Mouse (Mus musculus) intestine, embryonic 15.5 days (tissue): ENCODE results near the gene 5730480H06Rik. TPM values are rescaled to one million over a fixed set of nuclear protein-coding genes. Genes with fewer than 3 reads are reported as not detected.

Experiments used
- ATAC-seq: fragments of 200-750 bp; cut with Nextera tagmentation; 2 replicates; pipeline ENCODE4 v1.8.0; 2017; ENCODE audit warnings: moderate TSS enrichment, moderate library complexity
- H3K27ac ChIP-seq: fragments of 300-500 bp; sonication (generic); 2 replicates; pipeline ENCODE4 v1.5.1; 2015; ENCODE audit warnings: mild to moderate bottlenecking, inconsistent platforms
- H3K27me3 ChIP-seq: fragments of 300-500 bp; sonication (generic); replicated peaks from 2 replicates; pipeline ENCODE4 v1.6.1; 2015; ENCODE audit warnings: inconsistent platforms
- H3K36me3 ChIP-seq: fragments of 300-500 bp; sonication (generic); 2 replicates; pipeline ENCODE4 v1.6.1; 2015; ENCODE audit warnings: inconsistent platforms
- H3K4me1 ChIP-seq: fragments of 300-500 bp; sonication (generic); replicated peaks from 2 replicates; pipeline ENCODE4 v1.6.1; 2015; ENCODE audit warnings: inconsistent platforms
- H3K4me2 ChIP-seq: fragments of 300-500 bp; sonication (generic); replicated peaks from 2 replicates; pipeline ENCODE4 v1.6.1; 2015; ENCODE audit warnings: mild to moderate bottlenecking, inconsistent platforms
- H3K4me3 ChIP-seq: fragments of 300-500 bp; sonication (generic); replicated peaks from 2 replicates; pipeline ENCODE4 v1.5.1; 2015; ENCODE audit warnings: inconsistent platforms
- H3K9ac ChIP-seq: fragments of 300-500 bp; sonication (generic); 2 replicates; pipeline ENCODE4 v1.6.1; 2015; ENCODE audit warnings: inconsistent platforms
- H3K9me3 ChIP-seq: fragments of 300-500 bp; sonication (generic); 2 replicates; pipeline ENCODE4 v1.6.1; 2016; ENCODE audit warnings: inconsistent platforms
- WGBS: fragments of 180-500 bp; shearing (Covaris S2); methylation state at CpG from one replicate; pipeline ENCODE4 v1.1.7; 2015; 5-methylcytosine and 5-hydroxymethylcytosine counted together
- polyA plus RNA-seq: library from polyadenylated mRNA; unstranded; fragments of >200 nt; fragmentation: Nextera tagmentation; extraction: Ambion mirVana; gene quantifications from 2 replicates; pipeline ENCODE4 v1.2.1, GENCODE M21; 2015

5730480H06Rik gene
- polyA plus RNA-seq, 1 experiment from 2014 or later, result 22.8 TPM

GRCm38 (mm10) chr5:48345983-48346648 lies 18.4 kb downstream of the 5730480H06Rik start:
- 93% methylated on average over 2 of the region's 2 CpGs for WGBS

GRCm38 (mm10) chr5:48349309-48349708 lies 21.6 kb downstream of the 5730480H06Rik start:
- H3K4me1 ChIP-seq, result no peaks in the 10 kb centered on the region
- WGBS, result 85% methylated on average over 1 of the region's 1 CpGs
- H3K27ac ChIP-seq, result no peak overlapping the region
- H3K9me3 ChIP-seq, result no peaks in the 10 kb centered on the region
- ATAC-seq, result no peak
- no peaks in the 10 kb centered on the region for H3K27me3 ChIP-seq
- no peak overlapping the region for H3K9ac ChIP-seq
- H3K36me3 ChIP-seq, result no peaks in the 10 kb centered on the region
- H3K4me3 ChIP-seq, result no peak overlapping the region
- no peak overlapping the region for H3K4me2 ChIP-seq

More at GRCm38 (mm10) chr5:48345983-48346648, 18.4 kb downstream of the 5730480H06Rik start:
- Histone ChIP-seq H3K36me3 (no peaks in the 10 kb centered on the region), H3K27ac (no peak overlapping the region), H3K9me3 (no peaks in the 10 kb centered on the region), H3K4me1 (no peaks in the 10 kb centered on the region), H3K4me3 (no peak overlapping the region), H3K27me3 (no peaks in the 10 kb centered on the region), H3K4me2 (no peak overlapping the region), H3K9ac (no peak overlapping the region)
- no peak for ATAC-seq

GRCm38 (mm10) chr5:48371890-48372766 lies 44.4 kb downstream of the 5730480H06Rik start:
- Histone ChIP-seq H3K9me3 (no peaks in the 10 kb centered on the region), H3K4me3 (peak overlapping the region; percentile 98), H3K4me2 (peak overlapping the region; percentile 68), H3K4me1 (no peaks in the 10 kb centered on the region), H3K9ac (peak overlapping the region; percentile 88), H3K27ac (peak overlapping the region; percentile 70; the same call in 1 of the 2 replicates), H3K27me3 (no peaks in the 10 kb centered on the region), H3K36me3 (peaks cover 4% of the 10 kb centered on the region; the same call in 1 of the 2 replicates)
- WGBS, result under 1% methylated on average over 44 of the region's 44 CpGs
- peak; percentile 100 for ATAC-seq

GRCm38 (mm10) chr5:48402497-48402896 lies 74.7 kb downstream of the 5730480H06Rik start:
- Histone ChIP-seq H3K27ac (no peak overlapping the region), H3K4me1 (no peaks in the 10 kb centered on the region), H3K4me3 (no peak overlapping the region), H3K27me3 (no peaks in the 10 kb centered on the region), H3K36me3 (no peaks in the 10 kb centered on the region), H3K9me3 (no peaks in the 10 kb centered on the region), H3K4me2 (no peak overlapping the region), H3K9ac (no peak overlapping the region)
- ATAC-seq, result no peak
- WGBS, result 56% methylated on average over 3 of the region's 3 CpGs

- 65% methylated on average over 4 of the region's 4 CpGs for WGBS
- Histone ChIP-seq H3K4me1 (no peaks in the 10 kb centered on the region), H3K9me3 (no peaks in the 10 kb centered on the region), H3K27me3 (no peaks in the 10 kb centered on the region), H3K9ac (no peak overlapping the region), H3K27ac (no peak overlapping the region), H3K4me2 (no peak overlapping the region), H3K36me3 (no peaks in the 10 kb centered on the region), H3K4me3 (no peak overlapping the region)
- no peak for ATAC-seq
Observed at GRCm38 (mm10) chr5:48408276-48408675, 80.5 kb downstream of the 5730480H06Rik start.

- no peak for ATAC-seq
- no peaks in the 10 kb centered on the region for H3K36me3 ChIP-seq
- H3K4me2 ChIP-seq, result no peak overlapping the region
- H3K9ac ChIP-seq, result no peak overlapping the region
- no peaks in the 10 kb centered on the region for H3K9me3 ChIP-seq
- WGBS, result 77% methylated on average over 5 of the region's 5 CpGs
- no peaks in the 10 kb centered on the region for H3K27me3 ChIP-seq
- H3K27ac ChIP-seq, result no peak overlapping the region
- H3K4me1 ChIP-seq, result no peaks in the 10 kb centered on the region
- no peak overlapping the region for H3K4me3 ChIP-seq
Observed at GRCm38 (mm10) chr5:48410348-48410747, 82.6 kb downstream of the 5730480H06Rik start.

- H3K9ac ChIP-seq, result no peak overlapping the region
- ATAC-seq, result no peak
- H3K4me3 ChIP-seq, result no peak overlapping the region
- 83% methylated on average over 4 of the region's 4 CpGs for WGBS
- no peaks in the 10 kb centered on the region for H3K27me3 ChIP-seq
- no peak overlapping the region for H3K4me2 ChIP-seq
- H3K36me3 ChIP-seq, result no peaks in the 10 kb centered on the region
- no peaks in the 10 kb centered on the region for H3K4me1 ChIP-seq
- H3K27ac ChIP-seq, result no peak overlapping the region
- no peaks in the 10 kb centered on the region for H3K9me3 ChIP-seq
Observed at GRCm38 (mm10) chr5:48411462-48411861, 83.7 kb downstream of the 5730480H06Rik start.

GRCm38 (mm10) chr5:48412261-48412660 lies 84.5 kb downstream of the 5730480H06Rik start:
- H3K4me3 ChIP-seq, result no peak overlapping the region
- no peaks in the 10 kb centered on the region for H3K4me1 ChIP-seq
- H3K9ac ChIP-seq, result no peak overlapping the region
- no peak overlapping the region for H3K4me2 ChIP-seq
- no peak overlapping the region for H3K27ac ChIP-seq
- 97% methylated on average over 4 of the region's 4 CpGs for WGBS
- H3K27me3 ChIP-seq, result no peaks in the 10 kb centered on the region
- H3K36me3 ChIP-seq, result no peaks in the 10 kb centered on the region
- no peaks in the 10 kb centered on the region for H3K9me3 ChIP-seq
- ATAC-seq, result no peak

GRCm38 (mm10) chr5:48419741-48420140 lies 92.0 kb downstream of the 5730480H06Rik start:
- Histone ChIP-seq H3K9ac (no peak overlapping the region), H3K4me1 (no peaks in the 10 kb centered on the region), H3K27me3 (no peaks in the 10 kb centered on the region), H3K4me2 (no peak overlapping the region), H3K27ac (no peak overlapping the region), H3K4me3 (no peak overlapping the region), H3K9me3 (no peaks in the 10 kb centered on the region), H3K36me3 (no peaks in the 10 kb centered on the region)
- ATAC-seq, result no peak
- WGBS, result 97% methylated on average over 2 of the region's 2 CpGs

GRCm38 (mm10) chr5:48421957-48422356 lies 94.2 kb downstream of the 5730480H06Rik start:
- Histone ChIP-seq H3K36me3 (no peaks in the 10 kb centered on the region), H3K27ac (no peak overlapping the region), H3K9ac (no peak overlapping the region), H3K4me2 (no peak overlapping the region), H3K4me1 (no peaks in the 10 kb centered on the region), H3K4me3 (no peak overlapping the region), H3K27me3 (no peaks in the 10 kb centered on the region), H3K9me3 (no peaks in the 10 kb centered on the region)
- ATAC-seq, result no peak
- WGBS, result 80% methylated on average over 1 of the region's 1 CpGs

- Histone ChIP-seq H3K4me3 (no peak overlapping the region), H3K9ac (no peak overlapping the region), H3K4me1 (no peaks in the 10 kb centered on the region), H3K27me3 (no peaks in the 10 kb centered on the region), H3K27ac (no peak overlapping the region), H3K4me2 (no peak overlapping the region), H3K9me3 (no peaks in the 10 kb centered on the region), H3K36me3 (no peaks in the 10 kb centered on the region)
- ATAC-seq, result peak; percentile 58; the same call in 1 of the 2 replicates
Observed at GRCm38 (mm10) chr5:48430459-48430858, 102.7 kb downstream of the 5730480H06Rik start.

- H3K4me1 ChIP-seq, result no peaks in the 10 kb centered on the region
- ATAC-seq, result no peak
- no peaks in the 10 kb centered on the region for H3K36me3 ChIP-seq
- H3K9ac ChIP-seq, result no peak overlapping the region
- WGBS, result 80% methylated on average over 1 of the region's 1 CpGs
- no peak overlapping the region for H3K27ac ChIP-seq
- no peaks in the 10 kb centered on the region for H3K9me3 ChIP-seq
- no peak overlapping the region for H3K4me2 ChIP-seq
- no peak overlapping the region for H3K4me3 ChIP-seq
- no peaks in the 10 kb centered on the region for H3K27me3 ChIP-seq
Observed at GRCm38 (mm10) chr5:48448888-48449287, 121.1 kb downstream of the 5730480H06Rik start.
